Mouse (Mus musculus): Measurements from ENCODE around the gene Olfr364-ps1. TPM values are rescaled to one million over a fixed set of nuclear protein-coding genes. Genes with fewer than 3 reads are reported as not detected.

Olfr364-ps1 gene
- not detected in 2 replicates for polyA plus RNA-seq (2012; rRNA removed)

DNA sequence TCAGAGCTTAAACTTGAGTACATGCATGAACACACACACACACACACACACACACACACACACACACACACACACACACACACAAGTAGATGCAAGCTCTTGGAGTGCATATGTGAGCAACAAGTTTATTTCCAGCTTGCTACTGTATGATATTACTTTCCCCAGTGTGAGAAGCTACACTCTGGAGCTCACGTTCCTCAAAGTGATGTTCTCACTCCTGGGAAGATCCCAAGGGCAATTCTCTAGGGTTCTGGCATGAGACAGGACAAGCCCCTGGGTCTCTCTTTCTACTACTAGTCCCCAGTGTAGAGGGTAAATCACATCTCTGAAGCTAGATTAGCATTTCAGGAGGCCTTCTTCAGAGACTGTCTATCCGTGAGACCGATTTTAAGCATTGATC, at the start of gene Olfr364-ps1:
Gene Olfr364-ps1 (plus strand): TSS at position 301 of the 400 bp plus-strand sequence.
- no peak for DNase-seq (ENCODE audit: low read depth)

DNA sequence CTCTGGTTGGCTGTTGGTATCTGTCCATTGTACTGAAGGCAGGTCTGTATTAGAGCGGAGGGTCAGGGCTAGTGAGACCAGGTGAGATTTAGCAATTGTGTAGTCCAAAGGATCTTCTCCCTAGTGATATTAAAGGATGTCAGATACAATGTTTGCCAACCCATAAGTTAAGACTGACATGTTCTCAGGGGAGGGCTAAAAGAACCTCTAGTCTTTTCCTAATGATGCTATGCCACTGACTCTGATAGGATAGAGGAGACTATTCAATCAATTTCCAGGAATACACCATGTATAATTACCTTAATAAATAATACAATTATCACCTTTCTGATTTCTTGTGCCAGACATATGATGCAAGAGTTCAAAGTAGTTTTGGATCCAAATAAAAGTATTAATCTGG, 21.3 kb upstream of the Olfr364-ps1 start, which contains the start of gene Olfr362:
Gene Olfr362 (minus strand): TSS at position 101 of the 400 bp plus-strand sequence.
- DNase-seq (ENCODE audit: low read depth), result no peak

DNA sequence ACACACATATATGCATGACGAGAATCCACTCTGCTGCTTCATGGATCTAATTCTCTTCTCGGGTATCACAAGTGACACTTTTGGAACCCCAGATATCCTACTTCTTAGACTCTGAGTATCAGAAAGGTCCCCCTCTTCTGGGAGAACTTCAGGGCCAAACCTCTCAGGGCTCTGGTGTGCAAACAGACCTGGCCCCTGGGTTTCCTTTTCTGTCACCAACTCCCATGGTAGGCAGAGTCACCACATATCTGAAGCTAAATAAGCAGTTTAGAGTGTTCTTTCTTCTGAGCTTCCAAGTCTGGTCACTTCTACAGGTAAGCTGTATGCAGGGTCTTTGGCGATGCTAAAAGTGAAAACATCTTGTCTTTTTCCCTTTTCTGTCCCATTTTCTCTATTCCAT, 48.8 kb downstream of the Olfr364-ps1 start, which contains the start of gene Olfr365:
Gene Olfr365 (plus strand): TSS at position 301 of the 400 bp plus-strand sequence.
- no peak for DNase-seq (ENCODE audit: low read depth)

Other genes starting within 250 kb of the Olfr364-ps1 start
- gene Olfr353, start 246.4 kb upstream of the Olfr364-ps1 start, polyA plus RNA-seq (2012; rRNA removed), result not detected in 2 replicates
- not detected in 2 replicates for gene Olfr354, start 233.6 kb upstream of the Olfr364-ps1 start, polyA plus RNA-seq (2012; rRNA removed)
- not detected in 2 replicates for gene Olfr355, start 210.4 kb upstream of the Olfr364-ps1 start, polyA plus RNA-seq (2012; rRNA removed)
- not detected in 2 replicates for gene Olfr356, start 202.2 kb upstream of the Olfr364-ps1 start, polyA plus RNA-seq (2012; rRNA removed)
- not detected in 2 replicates for gene Olfr357, start 145.5 kb upstream of the Olfr364-ps1 start, polyA plus RNA-seq (2012; rRNA removed)
- not detected in 2 replicates for gene Olfr358, start 130.0 kb upstream of the Olfr364-ps1 start, polyA plus RNA-seq (2012; rRNA removed)
- not detected in 2 replicates for gene Olfr360, start 73.6 kb upstream of the Olfr364-ps1 start, polyA plus RNA-seq (2012; rRNA removed)
- not detected in 2 replicates for gene Olfr361, start 50.0 kb upstream of the Olfr364-ps1 start, polyA plus RNA-seq (2012; rRNA removed)
- not detected in 2 replicates for gene Olfr362, start 21.4 kb upstream of the Olfr364-ps1 start, polyA plus RNA-seq (2012; rRNA removed)
- gene Olfr365, start 48.9 kb downstream of the Olfr364-ps1 start, polyA plus RNA-seq (2012; rRNA removed), result not detected in 2 replicates
- not detected in 2 replicates for gene Olfr366, start 72.3 kb downstream of the Olfr364-ps1 start, polyA plus RNA-seq (2012; rRNA removed)
- gene Olfr368, start 187.2 kb downstream of the Olfr364-ps1 start, polyA plus RNA-seq (2012; rRNA removed), result not detected in 2 replicates
- gene Pdcl, start 220.0 kb downstream of the Olfr364-ps1 start, polyA plus RNA-seq (2012; rRNA removed), result 11.9 and 12.8 TPM in 2 replicates

Data from gonadal fat pad, adult 2 months (tissue).